Mouse (Mus musculus) urinary bladder, adult 2 months (tissue): ENCODE results near the gene Setdb1. TPM values are rescaled to one million over a fixed set of nuclear protein-coding genes. Genes with fewer than 3 reads are reported as not detected.

ENCODE experiments used
- DNase-seq: peaks from one replicate; pipeline ENCODE4 v3.0.0; 2022; ENCODE audit warnings: low spot score
- polyA plus RNA-seq: library from polyadenylated mRNA; depleted of rRNA; stranded (reverse); fragments of >200 nt; gene quantifications from 2 replicates; pipeline ENCODE4 v1.2.3, GENCODE M21; 2012

Setdb1 gene
- polyA plus RNA-seq, 1 experiment = 24.7 TPM

DNA sequence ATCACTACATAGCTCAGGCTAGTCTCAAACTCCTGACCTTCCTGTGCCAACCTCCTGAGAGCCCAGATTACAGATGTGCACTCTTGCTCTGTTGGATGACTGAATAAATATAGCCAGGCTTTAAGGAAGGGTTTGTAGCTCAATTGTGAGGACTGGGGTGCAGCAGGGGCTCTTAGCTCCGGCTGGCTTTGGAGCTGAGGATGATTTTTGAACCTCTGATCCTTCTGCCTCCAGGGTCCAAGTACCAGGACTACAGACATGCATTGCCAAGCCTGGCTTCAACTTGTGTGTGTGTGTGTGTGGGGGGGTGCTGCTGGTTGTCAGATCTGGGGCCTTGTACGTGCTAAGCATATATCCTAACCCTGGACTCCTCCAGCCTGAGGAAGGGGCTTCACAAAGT lies 64.1 kb downstream of the Setdb1 start:
- no peak for DNase-seq

DNA sequence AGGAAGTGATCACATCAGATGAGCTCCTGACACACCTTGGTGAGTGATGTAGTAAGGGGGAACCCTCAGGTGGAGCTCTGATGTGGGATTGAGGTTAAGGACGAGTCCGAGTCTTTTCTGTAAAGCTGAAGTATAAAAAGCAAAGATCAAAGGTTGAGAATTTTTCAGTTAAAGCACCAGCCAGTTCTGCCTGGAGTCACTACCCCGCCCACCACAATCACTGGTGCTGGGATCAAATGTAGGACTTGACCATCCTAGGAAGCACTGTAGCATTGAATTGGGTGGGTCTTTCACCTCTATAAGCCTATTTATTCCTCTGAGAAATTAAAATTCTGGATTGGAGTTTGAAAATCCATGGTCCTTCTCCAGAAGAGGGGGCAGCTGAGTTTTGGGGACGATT lies 66.0 kb downstream of the Setdb1 start:
- DNase-seq = no peak

DNA sequence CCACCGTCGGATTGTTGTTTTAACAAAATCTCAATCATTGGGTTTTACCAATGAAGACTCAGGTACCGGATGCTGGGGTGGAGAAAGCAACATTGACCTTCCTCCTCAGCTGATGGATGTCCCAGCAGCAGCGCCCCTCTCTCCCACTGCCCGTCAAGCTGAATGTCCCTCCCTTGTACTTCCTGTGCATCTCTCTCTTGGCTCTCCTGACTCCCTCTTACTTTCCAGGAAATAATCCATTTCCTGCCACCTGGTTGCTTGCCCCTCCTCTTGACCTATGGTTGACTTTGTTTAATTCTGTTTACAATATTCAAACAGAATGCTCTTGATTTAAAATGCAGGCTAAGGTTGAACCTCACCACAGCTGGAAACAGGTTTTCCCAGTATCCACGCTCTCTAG lies 66.8 kb downstream of the Setdb1 start:
- no peak for DNase-seq

DNA sequence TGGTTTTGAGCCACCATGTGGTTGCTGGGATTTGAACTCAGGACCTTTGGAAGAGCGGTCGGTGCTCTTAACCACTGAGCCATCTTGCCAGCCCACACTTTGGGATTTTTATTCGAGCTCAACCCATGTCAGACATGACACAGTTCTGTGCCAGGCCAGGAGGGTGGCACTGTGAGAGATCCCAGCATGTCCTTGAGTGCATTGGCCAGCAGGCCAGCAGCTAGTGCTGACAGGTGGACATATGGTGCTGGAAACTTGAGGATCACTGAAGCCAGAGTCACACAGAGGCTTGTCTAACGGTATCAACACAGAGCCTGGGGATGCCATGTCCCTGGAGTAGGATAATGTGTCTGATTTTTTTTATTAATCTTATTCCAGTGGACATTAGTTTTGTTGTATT lies 67.6 kb downstream of the Setdb1 start:
- no peak for DNase-seq

DNA sequence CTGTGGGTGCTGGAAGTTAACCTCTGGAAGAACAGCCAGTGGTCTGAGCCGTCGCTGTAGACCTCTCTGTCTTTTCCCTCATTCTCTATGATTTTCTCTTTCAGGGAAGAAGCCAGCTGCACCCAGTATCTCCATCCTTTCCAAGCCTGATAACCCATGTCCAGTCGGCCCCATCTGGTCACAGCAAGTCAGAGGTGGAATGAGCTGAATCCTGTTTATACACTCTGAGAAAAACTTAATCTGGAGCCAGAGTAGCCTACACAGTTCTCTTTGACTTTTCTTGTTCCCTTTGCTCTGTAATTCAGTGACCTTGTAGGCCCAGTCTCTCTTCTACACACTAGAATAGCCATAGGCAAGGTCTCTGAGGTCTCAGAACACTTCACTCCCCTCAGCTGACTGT lies 69.5 kb downstream of the Setdb1 start:
- no peak for DNase-seq

DNA sequence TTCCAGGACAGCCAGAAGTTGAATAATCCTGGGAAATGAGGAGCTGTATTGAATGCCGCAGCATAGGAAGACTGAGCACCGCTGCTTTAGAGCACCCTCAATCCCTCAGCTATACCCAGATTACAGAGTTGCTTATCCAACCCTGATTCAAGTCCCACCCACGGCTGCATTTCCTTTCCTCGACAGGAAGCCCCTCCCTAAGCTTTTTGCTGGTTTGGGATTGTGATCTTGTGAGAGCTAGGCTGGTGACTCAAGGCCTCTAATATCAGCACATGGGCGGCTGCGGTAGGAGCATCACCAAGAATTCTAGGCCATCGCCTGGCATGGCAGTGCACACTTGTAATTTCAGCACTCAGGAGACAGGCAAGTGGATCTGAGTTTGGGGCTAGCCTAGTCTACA lies 70.5 kb downstream of the Setdb1 start:
- DNase-seq = no peak

DNA sequence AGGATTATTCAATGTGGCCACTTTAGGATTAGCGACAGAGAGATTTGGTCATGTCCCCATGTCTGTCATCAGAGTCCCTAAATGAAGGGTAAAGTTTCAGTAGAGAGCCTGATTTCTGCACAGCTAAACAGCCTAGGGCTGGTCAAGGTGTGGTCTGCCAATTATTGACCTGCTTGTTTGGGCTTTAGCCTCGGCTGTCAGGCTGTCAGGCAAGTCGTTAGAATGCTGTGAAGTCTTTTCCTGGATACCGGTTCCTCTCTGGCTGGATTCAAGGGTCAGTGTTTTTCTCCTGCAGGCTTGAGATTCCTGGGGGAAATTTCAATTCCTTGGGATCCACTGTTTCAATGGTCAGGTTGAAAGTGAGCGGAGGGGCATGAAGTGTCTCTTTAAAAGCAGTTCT lies 71.0 kb downstream of the Setdb1 start:
- no peak for DNase-seq

DNA sequence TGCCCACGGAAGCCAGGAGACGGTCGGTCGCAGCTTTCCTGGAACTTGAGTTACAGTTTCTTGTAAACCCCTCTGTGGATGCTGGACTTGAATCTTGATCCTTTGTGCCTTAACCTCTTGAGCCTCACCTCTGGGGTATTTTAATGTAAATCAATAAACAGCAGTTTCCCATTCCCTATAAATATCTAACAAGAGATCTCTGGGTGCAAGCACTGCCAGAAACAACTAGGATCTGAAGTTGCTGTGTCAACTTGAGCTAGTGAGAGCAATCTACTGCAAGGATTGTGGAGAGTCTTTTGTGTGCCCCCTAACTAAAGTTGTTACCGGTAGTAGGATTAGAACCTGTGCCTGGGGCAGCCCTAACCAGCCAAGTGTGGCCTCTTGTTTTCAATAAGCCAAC lies 71.6 kb downstream of the Setdb1 start:
- DNase-seq = no peak

DNA sequence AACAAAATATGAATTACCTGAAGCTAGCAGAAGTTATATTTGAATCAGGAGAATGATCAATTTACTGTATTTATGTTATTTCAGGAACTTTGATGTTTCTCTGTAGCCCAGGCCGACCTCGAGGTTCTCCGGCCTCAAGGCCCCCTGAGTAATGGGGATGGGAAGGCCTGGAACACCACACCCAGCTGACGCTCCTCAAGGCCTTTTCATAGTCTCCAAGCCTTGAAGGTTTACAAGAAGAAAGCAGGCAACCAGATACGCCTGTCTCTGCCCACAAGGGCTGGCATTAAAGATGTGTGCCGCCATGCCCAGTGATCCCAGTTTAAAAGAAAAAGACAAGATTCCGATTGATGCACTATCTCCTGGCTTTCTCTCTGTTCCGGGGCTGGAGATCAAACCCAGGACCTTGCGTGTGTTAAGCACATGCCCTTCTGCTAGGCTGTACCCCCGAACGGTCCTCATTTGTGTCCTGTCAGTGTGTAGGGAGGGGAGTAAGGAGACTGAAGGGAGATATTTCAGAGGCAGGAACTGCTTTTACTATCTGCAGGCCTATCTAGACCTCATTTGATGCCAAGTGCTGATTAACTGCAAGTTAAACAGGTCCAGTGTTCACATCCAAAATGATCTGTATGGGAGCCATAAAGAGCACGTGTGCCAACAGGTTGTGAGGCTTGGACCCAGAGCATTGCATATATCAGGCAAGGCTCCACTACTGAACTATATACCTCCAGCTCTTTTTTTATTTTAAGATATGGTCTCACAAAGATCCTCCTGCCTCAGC lies 72.3 kb downstream of the Setdb1 start:
- no peak for DNase-seq

DNA sequence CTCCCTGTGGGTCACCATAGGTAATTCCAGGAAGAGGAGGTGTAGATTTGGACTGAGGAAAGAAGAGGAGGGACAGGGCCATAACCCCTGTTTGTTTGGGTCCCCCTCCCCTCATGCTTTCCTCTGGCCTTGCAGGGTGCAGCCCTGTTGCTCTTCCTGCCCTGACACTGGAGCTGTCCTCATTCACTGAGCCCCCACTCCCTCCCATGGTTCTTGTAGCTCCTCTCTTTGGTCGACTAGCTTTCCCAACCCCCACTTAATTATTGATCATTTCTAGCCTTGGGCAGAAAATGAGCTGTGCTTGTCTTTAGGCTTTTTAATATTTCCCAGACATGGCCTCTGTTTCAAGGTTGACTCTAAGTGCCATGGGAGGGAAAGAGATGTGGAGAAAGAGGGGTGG lies 72.9 kb downstream of the Setdb1 start:
- no peak for DNase-seq

DNA sequence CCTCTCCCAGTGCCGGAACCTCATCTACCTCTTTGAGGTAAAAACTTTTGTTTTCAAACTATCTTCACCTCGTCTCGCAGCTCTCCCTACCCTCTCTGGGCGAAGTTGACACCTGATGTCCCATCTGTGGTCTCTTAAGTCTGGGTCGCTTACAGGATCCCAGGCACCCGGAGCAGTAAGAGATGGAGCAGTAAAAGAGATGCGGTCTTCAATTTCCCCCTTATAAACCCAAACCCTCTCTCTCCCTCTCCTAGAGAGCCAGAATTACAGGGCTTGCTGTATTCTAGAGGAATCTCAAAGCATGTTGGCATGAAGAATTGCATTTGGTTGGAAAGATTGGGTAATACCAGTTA lies 73.4 kb downstream of the Setdb1 start:
- no peak for DNase-seq

DNA sequence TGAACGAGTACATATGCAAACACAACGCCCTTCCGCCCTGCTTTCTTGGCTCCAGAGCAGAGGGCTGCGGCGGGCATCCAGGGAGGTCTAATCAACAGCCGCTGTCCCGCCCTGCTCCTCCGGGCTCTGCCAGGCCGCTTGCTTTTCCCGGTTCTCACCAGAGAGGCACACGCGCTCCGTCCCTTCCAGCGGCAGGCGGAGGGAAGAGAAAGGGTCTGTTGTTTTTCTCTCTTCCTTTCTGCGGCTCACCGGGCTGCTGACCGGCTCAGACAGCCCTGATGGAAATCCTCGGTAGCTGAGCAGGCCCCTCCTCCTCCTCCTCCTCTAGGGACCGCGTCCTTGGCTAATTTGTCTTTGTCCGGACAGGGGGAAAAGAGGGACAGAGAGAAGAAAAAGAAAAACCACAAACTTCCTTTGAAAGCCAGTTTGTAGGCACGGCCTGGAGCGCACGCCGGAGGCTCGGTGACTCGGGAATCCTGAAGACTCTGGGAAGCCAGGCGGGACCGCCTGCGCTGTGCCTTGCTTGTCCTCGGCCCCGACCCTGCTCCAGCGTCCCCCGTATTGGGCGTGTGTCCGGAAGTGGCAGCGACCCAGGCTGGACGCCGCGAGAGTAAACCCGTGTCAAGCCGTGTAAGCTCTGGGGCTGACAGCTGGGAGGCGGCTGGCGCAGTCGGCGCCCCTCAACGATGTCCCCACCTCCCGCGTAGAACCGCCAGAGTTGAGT lies 74.0 kb downstream of the Setdb1 start:
- peak; percentile 74 for DNase-seq

DNA sequence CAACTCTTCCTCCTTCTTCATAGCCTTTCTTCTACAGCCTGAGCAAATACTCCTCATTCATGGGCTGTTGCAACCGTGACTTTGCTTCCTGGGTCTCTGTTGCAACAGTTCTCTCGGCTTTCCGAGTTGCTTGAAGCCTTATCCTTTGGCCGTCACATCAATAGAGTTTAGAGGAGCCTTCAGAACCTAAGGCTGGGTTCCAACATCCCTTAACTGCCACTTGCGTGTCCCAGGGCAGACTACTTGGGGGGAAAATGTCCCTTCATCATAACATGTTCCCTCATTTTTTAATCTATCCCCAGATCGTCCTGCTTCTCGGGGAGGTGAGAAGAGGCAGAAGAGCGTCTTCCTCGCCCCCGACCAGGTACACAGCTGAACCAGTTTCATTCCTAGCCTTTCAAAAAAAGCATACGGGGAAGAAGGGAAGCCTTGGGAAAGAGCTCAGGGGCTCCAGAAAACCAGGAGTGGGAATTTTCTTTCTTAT lies 74.6 kb downstream of the Setdb1 start:
- no peak for DNase-seq

DNA sequence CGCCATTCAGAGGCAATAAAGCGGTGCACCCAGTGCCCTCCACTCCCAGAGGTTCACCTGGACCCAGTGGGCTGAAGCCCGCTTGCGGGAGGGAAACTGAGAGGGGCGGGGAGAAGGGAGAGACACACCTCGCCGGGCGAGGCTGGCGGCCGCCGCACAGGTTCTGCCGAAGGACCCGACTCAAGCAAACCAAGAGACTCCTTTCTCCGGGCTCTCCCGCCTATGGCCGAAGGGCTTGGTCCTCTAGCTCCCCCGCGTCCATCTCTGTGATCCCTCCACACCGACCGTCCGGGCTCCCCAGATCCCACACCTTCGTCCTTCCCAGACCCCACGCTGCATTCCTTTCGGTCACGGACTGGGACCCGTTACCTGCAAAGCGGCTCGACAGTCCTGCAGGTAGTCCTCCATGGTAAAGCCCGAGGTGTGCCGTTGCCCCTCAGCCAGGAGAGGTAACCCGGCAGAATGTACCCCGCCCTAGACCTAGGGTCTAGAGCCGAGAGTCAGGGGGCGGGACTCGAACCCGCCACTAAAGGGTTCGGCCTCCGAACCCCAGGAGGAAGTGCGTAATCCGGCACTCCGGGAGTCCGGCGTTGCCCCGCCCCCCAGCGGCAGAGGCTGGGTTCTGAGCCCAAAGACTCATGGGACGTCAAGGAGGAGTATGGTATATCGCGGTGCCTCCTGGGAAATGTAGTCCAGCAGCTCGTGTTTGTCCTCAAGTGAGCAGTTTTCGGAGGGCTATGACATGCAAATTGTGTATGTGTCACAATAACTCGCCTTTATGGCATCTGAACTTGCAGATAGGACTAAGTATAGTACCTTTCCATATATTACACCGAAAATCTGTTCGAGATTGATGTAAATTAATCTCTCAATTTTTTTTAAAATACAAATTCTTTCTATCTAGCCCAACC lies 75.5 kb downstream of the Setdb1 start, which contains the start of the genes Mindy1 and Prune1:
Gene Mindy1 (plus strand): TSS at position 130 of the 911 bp plus-strand sequence.
Gene Prune1 (minus strand): TSS at position 861 of the 911 bp plus-strand sequence.
- peak; percentile 91 for DNase-seq

DNA sequence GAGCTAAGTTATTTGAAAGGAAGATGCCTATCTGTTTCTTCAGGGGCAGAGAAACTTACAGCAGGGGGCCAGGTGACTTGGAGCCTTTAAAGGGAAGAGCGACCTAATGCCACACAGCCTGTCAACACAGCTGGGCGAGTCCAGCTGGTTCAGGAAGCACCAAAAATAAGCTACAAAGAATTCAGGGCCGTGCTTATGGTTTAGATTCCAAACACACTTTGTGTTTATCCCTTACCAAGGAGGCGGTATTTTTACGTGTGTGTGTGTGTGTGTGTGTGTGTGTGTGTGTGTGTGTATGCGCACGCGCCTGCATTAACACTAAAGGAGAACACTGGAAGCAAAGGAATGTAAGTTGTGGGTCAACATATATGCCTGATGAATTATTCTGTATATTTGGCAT lies 76.3 kb downstream of the Setdb1 start:
- DNase-seq = no peak

DNA sequence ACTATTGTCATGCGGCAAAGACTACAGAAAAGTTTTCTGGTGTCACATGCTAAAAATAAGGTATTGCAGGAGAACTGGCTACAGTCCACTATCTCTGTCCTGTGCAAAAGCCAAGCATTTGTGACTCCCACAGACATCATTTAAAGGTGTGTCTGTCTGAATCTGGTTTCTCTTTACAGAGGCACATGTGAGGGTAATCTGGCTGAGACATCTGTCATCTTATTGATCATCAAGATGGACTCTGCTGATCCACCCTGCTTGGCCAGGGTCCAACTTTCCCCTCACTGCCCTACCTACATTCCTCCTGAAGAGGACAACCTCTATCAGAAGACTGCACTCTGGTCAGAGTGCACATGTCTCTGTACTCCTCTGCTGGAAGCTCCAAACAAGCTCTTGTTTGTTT lies 79.9 kb downstream of the Setdb1 start:
- DNase-seq = no peak

DNA sequence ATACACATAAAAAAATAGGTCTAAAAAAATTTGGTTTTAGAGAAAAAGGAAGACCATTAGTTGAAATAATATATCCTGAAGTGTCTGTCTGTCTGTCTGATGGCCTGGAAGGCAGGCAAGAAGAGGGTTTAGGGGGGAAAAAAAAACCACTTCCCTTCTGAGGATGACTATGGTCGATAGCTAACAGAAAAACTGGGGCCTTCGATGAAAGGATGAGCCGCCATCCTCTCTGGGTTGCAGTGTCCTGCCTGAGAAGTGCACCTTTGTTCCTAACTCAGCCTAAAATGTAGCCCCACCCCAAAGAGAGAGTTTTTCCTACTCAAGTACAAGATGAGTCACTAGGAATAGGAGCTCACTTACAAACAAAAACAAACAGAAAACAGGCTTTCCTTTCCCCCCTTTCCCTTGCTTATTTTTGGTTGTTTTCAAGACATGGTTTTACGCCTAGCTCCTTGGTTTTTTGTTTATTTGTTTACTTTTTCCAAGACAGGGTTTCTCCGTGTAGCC lies 80.5 kb downstream of the Setdb1 start:
- DNase-seq = no peak

DNA sequence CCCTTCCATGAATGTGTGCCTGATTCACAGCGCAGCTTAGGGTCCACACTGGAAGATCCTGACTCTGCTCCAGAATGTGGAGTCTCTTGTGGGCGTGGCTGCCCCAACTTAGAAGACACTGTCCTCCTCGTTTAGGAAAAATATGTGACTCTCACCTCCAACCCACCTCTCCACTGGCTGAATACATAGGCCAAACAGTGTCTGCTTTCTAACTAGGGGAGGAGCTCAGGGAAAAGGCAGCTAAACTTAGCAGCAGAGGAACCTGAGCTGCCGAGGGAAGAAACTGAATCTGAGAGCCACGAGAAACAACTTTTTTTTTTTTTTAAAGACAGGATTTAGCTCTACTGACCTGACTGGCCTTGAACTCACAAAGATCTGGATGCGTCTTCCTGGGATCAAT lies 81.8 kb downstream of the Setdb1 start:
- no peak for DNase-seq

DNA sequence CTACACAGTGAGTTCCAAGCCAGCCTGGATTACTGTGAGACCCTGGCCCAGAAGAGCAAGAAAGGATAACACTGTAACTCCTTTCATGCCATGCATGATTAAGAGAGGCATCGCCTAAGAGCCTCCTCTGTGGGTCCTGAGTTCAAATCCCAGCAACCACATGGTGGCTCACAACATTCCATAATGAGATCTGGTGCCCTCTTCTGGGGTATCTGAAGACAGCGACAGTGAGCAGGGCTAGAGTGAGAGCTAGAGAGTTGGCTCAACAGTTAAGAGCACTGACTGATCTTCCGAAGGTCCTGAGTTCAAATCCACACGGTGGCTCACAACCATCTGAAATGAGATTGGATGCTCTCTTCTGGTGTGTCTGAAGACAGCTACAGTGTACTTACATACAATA lies 82.5 kb downstream of the Setdb1 start:
- no peak for DNase-seq
